Mouse (Mus musculus) urinary bladder, postnatal 10 days (tissue): ENCODE data around the gene Dusp28.
"Not testable (repeated sequence)": the region's sequence is repeated elsewhere in the genome, so short reads cannot be mapped to it uniquely, and the experiment has no call there.

Experiments
- DNase-seq: peaks from one replicate; pipeline ENCODE4 v3.0.0; 2022; ENCODE audit warnings: low spot score

The Dusp28 gene

DNA sequence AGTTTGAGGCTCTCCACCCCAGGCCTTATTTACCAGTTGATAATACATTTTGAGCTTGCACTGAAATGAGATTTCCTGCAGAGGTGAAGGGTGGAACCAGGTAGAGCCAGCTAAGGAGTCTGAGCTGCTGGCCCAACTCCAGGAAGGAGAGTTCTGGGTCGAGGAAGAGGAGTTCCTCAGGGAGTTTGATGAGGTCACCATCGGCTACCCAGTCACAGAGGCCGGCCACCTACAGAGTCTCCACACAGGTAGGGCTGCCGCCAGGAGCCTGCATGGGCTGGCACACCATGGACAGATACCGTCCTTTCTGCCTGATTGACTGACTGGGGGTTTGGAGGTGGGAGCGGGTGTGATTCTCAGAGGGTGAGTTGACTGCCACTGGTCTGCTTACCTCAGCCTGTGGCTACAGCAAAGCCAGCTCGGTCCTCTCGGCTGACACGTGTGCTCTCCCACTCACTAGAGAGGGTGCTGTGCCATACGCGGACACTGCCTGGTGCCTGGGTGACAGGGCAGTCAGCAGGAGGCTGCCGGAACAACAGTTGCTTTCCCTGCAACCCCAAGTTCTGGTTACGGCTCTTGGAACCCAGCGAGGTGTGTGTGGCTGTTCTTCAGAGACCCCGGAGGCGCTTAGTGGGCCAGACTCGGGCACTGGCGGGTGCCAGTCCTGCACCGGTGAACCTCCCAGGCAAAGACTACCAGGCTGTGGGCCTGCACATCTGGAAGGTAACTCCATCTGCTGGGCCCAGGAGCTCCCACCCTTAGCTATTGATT lies 36.6 kb downstream of the Dusp28 start:
- no peak for DNase-seq

DNA sequence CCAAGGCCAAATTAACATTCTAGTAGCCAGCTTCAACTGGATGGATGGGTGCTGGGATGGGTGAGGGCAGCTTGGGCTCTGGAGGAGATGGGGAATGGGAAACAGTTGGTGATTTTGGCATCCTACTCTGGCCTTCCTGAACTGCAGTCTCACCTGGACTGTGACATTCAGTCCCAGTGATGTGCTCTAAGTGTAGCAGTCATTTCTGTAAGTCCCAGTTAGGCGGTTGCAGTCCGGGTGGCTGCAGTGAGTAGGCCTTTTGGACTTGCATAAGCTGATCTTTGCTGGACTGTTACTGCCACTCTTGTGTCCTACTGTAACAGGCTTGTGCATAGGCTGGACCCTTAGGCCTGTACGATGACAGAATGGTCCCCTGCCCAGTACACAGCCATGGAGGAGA lies 41.2 kb downstream of the Dusp28 start:
- no peak for DNase-seq

DNA sequence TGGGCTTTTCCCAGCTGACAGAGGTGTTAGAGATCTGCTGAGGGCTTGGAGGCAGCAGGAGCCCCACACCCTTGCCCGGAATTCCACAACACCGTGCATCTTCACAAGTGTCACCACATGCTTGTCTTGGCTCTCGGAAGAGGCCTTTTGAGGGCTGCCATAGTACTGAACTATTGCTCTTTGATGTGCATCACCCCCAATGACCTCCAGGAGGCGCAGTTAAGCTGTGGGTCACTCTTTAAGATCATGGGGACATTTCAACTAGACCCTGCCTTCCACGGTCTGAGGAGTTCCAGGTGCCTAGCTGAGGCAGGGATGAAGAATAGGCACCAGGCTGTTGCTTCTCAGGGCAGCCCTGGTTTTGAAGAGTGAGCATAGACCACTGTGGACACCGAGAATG lies 42.6 kb downstream of the Dusp28 start:
- no peak for DNase-seq

DNA sequence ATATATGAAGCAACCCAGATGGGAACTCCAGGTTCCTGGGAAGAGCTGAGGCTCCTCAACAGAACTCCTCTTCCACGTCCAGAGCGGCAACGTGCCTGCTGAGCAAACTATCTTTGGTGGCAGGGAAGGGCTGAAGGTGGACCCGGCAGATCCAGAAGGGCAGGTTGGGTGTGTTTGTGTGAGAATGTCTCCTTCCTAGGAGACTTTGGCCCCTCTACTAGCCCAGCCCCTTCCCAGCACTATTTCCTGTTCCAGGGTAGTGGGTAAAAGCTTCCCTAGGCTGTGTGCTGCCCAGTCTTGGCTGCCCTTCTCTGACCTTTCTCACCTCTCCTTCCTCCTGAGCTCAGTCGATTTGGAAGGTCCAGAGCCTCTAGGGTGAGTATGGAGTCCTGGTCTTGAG lies 43.8 kb downstream of the Dusp28 start, which contains the start of gene Gpr35:
Gpr35 (plus strand) TSS at position 259 of the 400 bp plus-strand sequence.
- DNase-seq: no peak

GRCm38 (mm10) chr1:92953641-92954040 lies 46.9 kb downstream of the Dusp28 start:
- DNase-seq: no peak

- not testable (repeated sequence) for DNase-seq
Observed at GRCm38 (mm10) chr1:92956571-92957335, 50.0 kb downstream of the Dusp28 start.
